Mouse (Mus musculus): ENCODE data around the gene Rassf3. TPM values are rescaled to one million over a fixed set of nuclear protein-coding genes. Genes with fewer than 3 reads are reported as not detected.

Rassf3 gene
- polyA plus RNA-seq, 1 experiment from 2014 or later = 6.6 TPM

DNA sequence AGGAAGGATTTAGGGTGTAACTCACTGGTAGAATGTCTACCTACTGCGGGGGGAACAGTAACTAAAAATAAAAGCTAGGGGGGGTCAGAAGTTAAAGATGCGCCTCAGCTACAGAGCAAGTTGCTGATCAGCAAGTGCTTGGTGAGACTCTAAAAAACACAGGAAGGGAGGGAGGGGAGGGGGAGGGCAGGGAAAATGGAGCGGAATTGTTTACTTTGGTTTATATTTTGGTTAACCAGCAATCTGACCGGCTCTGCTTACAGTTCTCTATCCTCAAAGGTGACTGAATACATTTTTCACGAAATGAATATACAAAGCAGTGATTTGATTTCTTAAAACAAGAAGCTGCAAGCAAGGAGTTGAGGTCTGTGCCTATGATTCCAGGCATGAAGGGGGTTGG is 7.2 kb downstream of the Rassf3 start:
- H3K27me3 ChIP-seq = peaks cover 7% of the 10 kb centered on the region
- H3K4me1 ChIP-seq = peaks cover 20% of the 10 kb centered on the region
- H3K4me3 ChIP-seq (replicated peaks) = no peak overlapping the region
- H3K9me3 ChIP-seq = no peaks in the 10 kb centered on the region
- 62% methylated on average over 5 of the region's 5 CpGs for WGBS
- no peak overlapping the region for H3K27ac ChIP-seq
- H3K9ac ChIP-seq = no peak overlapping the region
- H3K4me2 ChIP-seq = no peak overlapping the region
- no peak for ATAC-seq (ENCODE audit: low FRiP score)
- H3K36me3 ChIP-seq (replicated peaks) = no peaks in the 10 kb centered on the region

DNA sequence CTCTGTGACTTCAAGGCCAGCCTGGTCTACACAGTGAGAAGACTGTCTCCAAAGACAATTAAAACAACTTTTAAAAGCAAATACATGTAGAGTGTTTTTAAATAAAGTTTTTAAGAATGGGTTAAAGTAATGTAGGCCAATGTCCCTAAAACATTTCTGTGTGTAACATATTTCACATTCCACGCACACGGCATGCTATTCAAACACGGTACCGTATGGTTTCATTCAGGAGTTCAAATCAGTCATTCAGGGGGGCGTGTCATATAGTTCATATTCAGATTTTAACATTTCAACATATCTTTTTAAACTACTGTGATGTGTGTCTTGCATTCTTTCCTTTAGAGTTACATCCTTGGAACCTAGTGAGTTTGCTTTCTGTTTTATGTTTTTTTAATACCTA is 7.9 kb downstream of the Rassf3 start:
- no peak overlapping the region for H3K9ac ChIP-seq
- whole genome bisulfite sequencing = 83% methylated on average over 5 of the region's 5 CpGs
- H3K4me3 ChIP-seq (replicated peaks) = no peak overlapping the region
- H3K9me3 ChIP-seq = no peaks in the 10 kb centered on the region
- no peaks in the 10 kb centered on the region; the same call in 1 of the 2 replicates for H3K27me3 ChIP-seq
- H3K4me2 ChIP-seq = no peak overlapping the region
- peaks cover 16% of the 10 kb centered on the region; the same call in 1 of the 2 replicates for H3K4me1 ChIP-seq
- no peaks in the 10 kb centered on the region for H3K36me3 ChIP-seq (replicated peaks)
- no peak overlapping the region for H3K27ac ChIP-seq
- ATAC-seq (ENCODE audit: low FRiP score) = no peak

DNA sequence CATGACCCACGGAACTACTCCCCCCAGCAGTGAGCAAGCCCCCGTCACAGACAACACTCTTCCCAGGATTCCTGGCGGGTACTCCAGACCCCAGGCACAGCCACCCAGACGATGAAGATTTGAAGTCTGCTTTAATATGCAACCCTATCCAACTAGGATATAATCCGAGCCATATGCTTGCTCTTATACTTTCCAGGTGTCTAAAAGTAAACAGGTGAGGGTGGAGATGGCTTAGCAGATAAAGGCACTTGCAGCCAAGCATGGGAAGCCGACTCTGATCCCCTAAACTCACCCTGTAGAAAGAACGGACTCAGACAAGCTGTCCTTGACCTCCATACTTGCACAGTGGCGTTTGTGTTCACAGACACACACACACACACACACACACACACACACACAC is 8.4 kb downstream of the Rassf3 start:
- no peak for ATAC-seq (ENCODE audit: low FRiP score)
- Histone ChIP-seq H3K27me3 (peaks cover 1% of the 10 kb centered on the region; the same call in 1 of the 2 replicates), H3K4me3 (replicated peaks) (no peak overlapping the region), H3K4me1 (peaks cover 16% of the 10 kb centered on the region; the same call in 1 of the 2 replicates), H3K9me3 (no peaks in the 10 kb centered on the region), H3K9ac (no peak overlapping the region), H3K36me3 (replicated peaks) (no peaks in the 10 kb centered on the region), H3K27ac (0 out of 2 replicates have a peak overlapping the region, but pooled peaks have one; percentile 9), H3K4me2 (no peak overlapping the region)
- 60% methylated on average over 8 of the region's 8 CpGs for WGBS

- H3K9ac ChIP-seq = no peak overlapping the region
- H3K27ac ChIP-seq = no peak overlapping the region
- peaks cover 9% of the 10 kb centered on the region; the same call in 1 of the 2 replicates for H3K27me3 ChIP-seq
- ATAC-seq (ENCODE audit: low FRiP score) = no peak
- H3K36me3 ChIP-seq (replicated peaks) = no peaks in the 10 kb centered on the region
- no peak overlapping the region for H3K4me3 ChIP-seq (replicated peaks)
- no peak overlapping the region for H3K4me2 ChIP-seq
- 63% methylated on average over 13 of the region's 13 CpGs for WGBS
- no peaks in the 10 kb centered on the region for H3K9me3 ChIP-seq
- peaks cover 22% of the 10 kb centered on the region for H3K4me1 ChIP-seq
These were observed 9.1 kb downstream of the Rassf3 start for GRCm38 (mm10) chr10:121467016-121467415.

DNA sequence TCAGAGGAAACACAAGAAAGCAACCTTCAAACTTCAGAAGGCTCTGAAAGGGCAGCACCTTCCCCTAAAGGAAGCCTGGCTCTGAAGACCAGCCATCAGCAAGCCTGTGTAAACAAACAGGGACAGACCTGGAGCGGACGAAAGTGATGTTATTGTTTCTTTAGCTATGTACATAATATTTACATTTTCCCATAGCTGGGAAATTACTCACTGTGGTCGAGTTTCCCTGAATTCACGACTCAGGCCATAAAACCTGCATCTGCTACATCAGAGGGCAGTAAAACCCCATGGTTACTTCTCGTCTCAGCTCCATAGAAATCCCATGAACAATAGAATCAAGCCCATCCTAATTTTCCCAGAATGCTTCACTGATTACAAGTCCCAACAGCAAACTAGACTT is 11.1 kb downstream of the Rassf3 start:
- Histone ChIP-seq H3K27me3 (peaks cover 9% of the 10 kb centered on the region; the same call in 1 of the 2 replicates), H3K27ac (no peak overlapping the region), H3K4me1 (peaks cover 25% of the 10 kb centered on the region), H3K4me2 (no peak overlapping the region), H3K9me3 (no peaks in the 10 kb centered on the region), H3K36me3 (replicated peaks) (no peaks in the 10 kb centered on the region), H3K4me3 (replicated peaks) (no peak overlapping the region), H3K9ac (no peak overlapping the region)
- no peak for ATAC-seq (ENCODE audit: low FRiP score)
- 54% methylated on average over 5 of the region's 5 CpGs for WGBS

DNA sequence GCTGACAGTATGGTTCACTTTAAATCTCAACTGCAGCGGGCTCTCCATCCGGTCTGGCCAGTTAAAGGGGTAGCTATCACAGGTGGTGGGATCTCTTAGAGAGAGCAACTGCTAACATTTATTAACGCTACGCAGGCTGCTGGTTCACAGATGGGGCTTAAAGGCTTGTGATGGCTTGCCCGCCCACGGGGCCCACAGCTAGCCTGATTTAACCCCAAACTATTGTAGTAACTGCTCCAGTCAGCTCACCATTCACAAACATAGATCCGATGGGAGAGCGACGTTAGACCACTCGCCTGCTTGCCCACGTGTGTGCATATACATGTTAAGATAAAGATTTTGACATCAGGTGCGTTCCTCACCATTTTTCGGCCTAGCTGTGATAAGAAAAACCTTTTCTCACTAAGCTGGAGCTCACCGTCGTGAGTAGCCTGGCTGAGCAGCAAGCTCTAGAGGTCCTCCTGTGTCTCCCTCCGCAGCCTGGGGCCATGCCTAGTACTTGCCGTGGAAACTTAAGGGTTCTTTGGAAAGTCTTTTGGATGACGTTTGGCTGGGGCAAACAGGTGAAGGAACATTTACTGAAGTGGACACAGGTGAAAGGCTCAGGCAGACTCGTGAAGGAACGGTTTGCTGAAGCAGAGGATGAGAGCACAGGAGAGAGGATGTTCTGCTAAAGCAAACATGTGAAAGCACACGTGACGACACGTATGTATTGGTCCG is 13.8 kb downstream of the Rassf3 start:
- Histone ChIP-seq H3K27ac (0 out of 2 replicates have a peak overlapping the region, but pooled peaks have one; percentile 31), H3K4me1 (peaks cover 31% of the 10 kb centered on the region), H3K9me3 (no peaks in the 10 kb centered on the region), H3K36me3 (replicated peaks) (no peaks in the 10 kb centered on the region), H3K4me2 (peak overlapping the region; percentile 47), H3K27me3 (peaks cover 9% of the 10 kb centered on the region; the same call in 1 of the 2 replicates), H3K9ac (peak overlapping the region; percentile 38; the same call in 1 of the 2 replicates), H3K4me3 (replicated peaks) (no peak overlapping the region)
- no peak for ATAC-seq (ENCODE audit: low FRiP score)
- WGBS = 53% methylated on average over 24 of the region's 24 CpGs

DNA sequence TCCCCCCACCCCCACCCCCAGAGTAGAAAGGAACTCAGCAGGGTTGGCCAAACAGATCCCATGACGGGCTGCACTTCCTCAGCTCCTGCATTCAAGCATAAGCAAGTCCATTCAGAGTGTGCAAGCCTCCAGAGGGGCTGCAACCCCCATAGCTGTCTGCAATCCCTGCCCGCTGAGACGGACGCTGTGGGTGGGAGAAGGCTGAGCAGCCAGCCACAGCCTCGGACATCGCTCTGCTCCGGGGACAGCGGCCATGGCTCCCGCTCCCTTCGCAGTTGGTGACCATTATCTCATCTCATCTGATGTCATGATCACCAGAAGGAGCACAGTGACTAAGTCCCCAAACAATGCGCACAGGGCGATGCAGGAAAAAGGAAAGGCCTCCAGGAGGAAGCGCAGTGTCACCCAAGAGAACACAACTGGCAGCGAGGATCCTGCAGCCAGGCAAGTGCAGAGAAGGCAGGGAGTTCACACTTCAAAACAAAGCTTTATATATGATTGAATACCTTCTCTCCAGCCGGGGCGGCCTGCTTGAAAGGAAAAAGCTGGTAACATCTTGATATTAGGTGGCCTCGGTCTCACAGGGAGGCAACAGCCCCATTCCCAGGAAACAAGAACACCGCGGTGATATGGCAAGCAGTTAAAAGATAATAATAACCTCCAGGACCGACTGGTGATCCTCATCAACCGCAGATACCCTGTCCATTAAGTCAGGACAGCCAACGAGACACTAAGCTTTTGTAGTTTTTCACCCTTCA is 14.6 kb downstream of the Rassf3 start:
- peak; percentile 86 for ATAC-seq (ENCODE audit: low FRiP score)
- no peaks in the 10 kb centered on the region for H3K9me3 ChIP-seq
- H3K27ac ChIP-seq = peak overlapping the region; percentile 65; the same call in 1 of the 2 replicates
- 6% methylated on average over 22 of the region's 22 CpGs for WGBS
- peak overlapping the region; percentile 47 for H3K4me2 ChIP-seq
- H3K9ac ChIP-seq = peak overlapping the region; percentile 38
- no peaks in the 10 kb centered on the region for H3K36me3 ChIP-seq (replicated peaks)
- peak overlapping the region; percentile 25 for H3K4me3 ChIP-seq (replicated peaks)
- H3K4me1 ChIP-seq = peaks cover 25% of the 10 kb centered on the region
- H3K27me3 ChIP-seq = peaks cover 9% of the 10 kb centered on the region; the same call in 1 of the 2 replicates

- ATAC-seq (ENCODE audit: low FRiP score) = no peak
- Histone ChIP-seq H3K9ac (no peak overlapping the region), H3K4me1 (peaks cover 25% of the 10 kb centered on the region), H3K27ac (0 out of 2 replicates have a peak overlapping the region, but pooled peaks have one; percentile 19), H3K9me3 (no peaks in the 10 kb centered on the region), H3K4me3 (replicated peaks) (no peak overlapping the region), H3K36me3 (replicated peaks) (no peaks in the 10 kb centered on the region), H3K4me2 (no peak overlapping the region), H3K27me3 (peaks cover 9% of the 10 kb centered on the region; the same call in 1 of the 2 replicates)
- WGBS = 57% methylated on average over 19 of the region's 19 CpGs
These were observed 16.9 kb downstream of the Rassf3 start for GRCm38 (mm10) chr10:121459124-121459853.

DNA sequence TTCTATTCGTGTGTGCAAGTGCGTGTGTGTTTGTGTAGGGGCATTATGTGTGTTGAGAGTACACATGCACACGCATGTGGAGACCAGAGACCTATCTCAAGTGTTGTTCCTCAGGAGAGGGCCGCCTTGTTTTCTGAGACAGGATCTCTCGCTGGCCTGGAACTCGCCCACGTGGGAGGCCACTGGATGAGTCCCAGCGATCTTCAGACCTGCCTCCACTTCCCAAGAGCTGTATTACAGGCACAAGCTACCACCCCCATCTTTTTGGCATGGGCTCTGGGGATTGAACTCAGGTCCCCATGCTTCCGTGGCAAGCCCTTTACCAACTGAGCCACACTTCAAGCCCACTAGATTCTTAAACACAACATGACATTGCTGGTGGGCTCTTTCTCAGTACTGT is 17.7 kb downstream of the Rassf3 start:
- Histone ChIP-seq H3K27ac (no peak overlapping the region), H3K4me1 (peaks cover 25% of the 10 kb centered on the region)

DNA sequence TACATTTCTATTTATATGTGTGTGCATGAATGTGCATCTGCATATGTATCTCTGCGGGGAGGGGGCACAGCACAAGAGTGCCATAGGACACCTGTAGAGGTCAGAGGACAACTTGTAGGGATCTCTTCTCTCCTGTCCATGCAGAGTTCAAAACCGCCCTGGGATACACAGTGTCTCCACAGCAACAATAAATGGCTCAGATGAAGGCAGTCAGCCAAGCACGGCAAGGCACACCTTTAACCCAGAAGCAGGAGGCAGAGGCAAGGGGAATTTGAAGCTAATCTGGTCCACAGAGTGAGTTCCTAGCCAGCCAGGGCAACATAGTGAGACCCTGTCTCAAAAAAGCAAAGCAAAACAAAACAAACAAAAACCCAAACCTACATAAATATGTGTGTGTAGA is 18.8 kb downstream of the Rassf3 start:
- no peak overlapping the region for H3K4me3 ChIP-seq (replicated peaks)

More for the DNA sequence above, 17.7 kb downstream of the Rassf3 start:
- Histone ChIP-seq H3K9me3 (no peaks in the 10 kb centered on the region), H3K4me2 (no peak overlapping the region), H3K27me3 (peaks cover 9% of the 10 kb centered on the region; the same call in 1 of the 2 replicates), H3K9ac (no peak overlapping the region), H3K36me3 (replicated peaks) (no peaks in the 10 kb centered on the region), H3K4me3 (replicated peaks) (no peak overlapping the region)
- no peak for ATAC-seq (ENCODE audit: low FRiP score)
- WGBS = 90% methylated on average over 9 of the region's 9 CpGs

GRCm38 (mm10) chr10:121455517-121455916 is 20.6 kb downstream of the Rassf3 start:
- Histone ChIP-seq H3K9ac (no peak overlapping the region), H3K9me3 (no peaks in the 10 kb centered on the region), H3K27me3 (no peaks in the 10 kb centered on the region; the same call in 1 of the 2 replicates), H3K4me1 (peaks cover 11% of the 10 kb centered on the region), H3K36me3 (replicated peaks) (no peaks in the 10 kb centered on the region), H3K27ac (no peak overlapping the region), H3K4me2 (no peak overlapping the region), H3K4me3 (replicated peaks) (no peak overlapping the region)
- no peak for ATAC-seq (ENCODE audit: low FRiP score)
- WGBS = 91% methylated on average over 3 of the region's 3 CpGs

More for the DNA sequence above, 18.8 kb downstream of the Rassf3 start:
- Histone ChIP-seq H3K27ac (no peak overlapping the region), H3K36me3 (replicated peaks) (no peaks in the 10 kb centered on the region), H3K9ac (no peak overlapping the region), H3K9me3 (no peaks in the 10 kb centered on the region), H3K4me2 (no peak overlapping the region), H3K27me3 (peaks cover 4% of the 10 kb centered on the region; the same call in 1 of the 2 replicates), H3K4me1 (peaks cover 23% of the 10 kb centered on the region)
- WGBS = 82% methylated on average over 3 of the region's 3 CpGs
- no peak for ATAC-seq (ENCODE audit: low FRiP score)

Data from forebrain, embryonic 12.5 days (tissue).